Mouse (Mus musculus): ENCODE measurements around the gene Olfr549. TPM values are rescaled to one million over a fixed set of nuclear protein-coding genes. Genes with fewer than 3 reads are reported as not detected.

Olfr549 gene
- polyA plus RNA-seq (2014; fragmentation: Illumina TruSeq; extraction: RNeasy Lipid Tissue Mini Kit (QIAGEN cat#74804); ENCODE audit: low read depth, low replicate concordance) = not detected

GRCm38 (mm10) chr7:102549570-102549969 is at the start of gene Olfr549:
Olfr549 (plus strand) TSS chr7:102549870.

GRCm38 (mm10) chr7:102534449-102534848 is 15.2 kb upstream of the Olfr549 start, which contains the start of gene Olfr547:
Olfr547 (plus strand) TSS chr7:102534749.

GRCm38 (mm10) chr7:102540596-102540995 is 9.1 kb upstream of the Olfr549 start, which contains the start of gene Olfr548-ps1:
Olfr548-ps1 (plus strand) TSS chr7:102540896.

GRCm38 (mm10) chr7:102564999-102565997 is 15.6 kb downstream of the Olfr549 start, which contains the start of gene Trim21:
Trim21 (minus strand) TSS chr7:102565486.

GRCm38 (mm10) chr7:102571142-102571541 is 21.5 kb downstream of the Olfr549 start, which contains the start of gene Olfr550:
Olfr550 (plus strand) TSS chr7:102571442.

GRCm38 (mm10) chr7:102591786-102592185 is 42.1 kb downstream of the Olfr549 start, which contains the start of gene Olfr551:
Olfr551 (minus strand) TSS chr7:102591886.

GRCm38 (mm10) chr7:102597378-102598031 is 47.8 kb downstream of the Olfr549 start, which contains the start of gene Olfr552:
Olfr552 (plus strand) TSS chr7:102597770.

Other genes starting within 250 kb of the Olfr549 start
- gene Rrm1, start 108.2 kb upstream of the Olfr549 start, polyA plus RNA-seq (2014; fragmentation: Illumina TruSeq; extraction: RNeasy Lipid Tissue Mini Kit (QIAGEN cat#74804); ENCODE audit: low read depth, low replicate concordance) = 12.9 TPM
- gene Olfr543, start 68.2 kb upstream of the Olfr549 start, polyA plus RNA-seq (2014; fragmentation: Illumina TruSeq; extraction: RNeasy Lipid Tissue Mini Kit (QIAGEN cat#74804); ENCODE audit: low read depth, low replicate concordance) = not detected
- not detected for gene Olfr544, start 61.6 kb upstream of the Olfr549 start, polyA plus RNA-seq (2014; fragmentation: Illumina TruSeq; extraction: RNeasy Lipid Tissue Mini Kit (QIAGEN cat#74804); ENCODE audit: low read depth, low replicate concordance)
- not detected for gene Olfr545, start 50.3 kb upstream of the Olfr549 start, polyA plus RNA-seq (2014; fragmentation: Illumina TruSeq; extraction: RNeasy Lipid Tissue Mini Kit (QIAGEN cat#74804); ENCODE audit: low read depth, low replicate concordance)
- gene Olfr547, start 15.1 kb upstream of the Olfr549 start, polyA plus RNA-seq (2014; fragmentation: Illumina TruSeq; extraction: RNeasy Lipid Tissue Mini Kit (QIAGEN cat#74804); ENCODE audit: low read depth, low replicate concordance) = not detected
- not detected for gene Olfr548-ps1, start 9.0 kb upstream of the Olfr549 start, polyA plus RNA-seq (2014; fragmentation: Illumina TruSeq; extraction: RNeasy Lipid Tissue Mini Kit (QIAGEN cat#74804); ENCODE audit: low read depth, low replicate concordance)
- gene Trim21, start 15.6 kb downstream of the Olfr549 start, polyA plus RNA-seq (2014; fragmentation: Illumina TruSeq; extraction: RNeasy Lipid Tissue Mini Kit (QIAGEN cat#74804); ENCODE audit: low read depth, low replicate concordance) = 6.7 TPM
- gene Olfr550, start 21.6 kb downstream of the Olfr549 start, polyA plus RNA-seq (2014; fragmentation: Illumina TruSeq; extraction: RNeasy Lipid Tissue Mini Kit (QIAGEN cat#74804); ENCODE audit: low read depth, low replicate concordance) = not detected
- gene Olfr551, start 42.0 kb downstream of the Olfr549 start, polyA plus RNA-seq (2014; fragmentation: Illumina TruSeq; extraction: RNeasy Lipid Tissue Mini Kit (QIAGEN cat#74804); ENCODE audit: low read depth, low replicate concordance) = not detected
- gene Olfr552, start 47.9 kb downstream of the Olfr549 start, polyA plus RNA-seq (2014; fragmentation: Illumina TruSeq; extraction: RNeasy Lipid Tissue Mini Kit (QIAGEN cat#74804); ENCODE audit: low read depth, low replicate concordance) = not detected
- gene Olfr553, start 68.3 kb downstream of the Olfr549 start, polyA plus RNA-seq (2014; fragmentation: Illumina TruSeq; extraction: RNeasy Lipid Tissue Mini Kit (QIAGEN cat#74804); ENCODE audit: low read depth, low replicate concordance) = not detected
- not detected for gene Olfr554, start 88.6 kb downstream of the Olfr549 start, polyA plus RNA-seq (2014; fragmentation: Illumina TruSeq; extraction: RNeasy Lipid Tissue Mini Kit (QIAGEN cat#74804); ENCODE audit: low read depth, low replicate concordance)
- not detected for gene Olfr555, start 109.0 kb downstream of the Olfr549 start, polyA plus RNA-seq (2014; fragmentation: Illumina TruSeq; extraction: RNeasy Lipid Tissue Mini Kit (QIAGEN cat#74804); ENCODE audit: low read depth, low replicate concordance)
- gene Olfr556, start 115.0 kb downstream of the Olfr549 start, polyA plus RNA-seq (2014; fragmentation: Illumina TruSeq; extraction: RNeasy Lipid Tissue Mini Kit (QIAGEN cat#74804); ENCODE audit: low read depth, low replicate concordance) = not detected
- gene Trim68, start 137.5 kb downstream of the Olfr549 start, polyA plus RNA-seq (2014; fragmentation: Illumina TruSeq; extraction: RNeasy Lipid Tissue Mini Kit (QIAGEN cat#74804); ENCODE audit: low read depth, low replicate concordance) = 23.3 TPM
- gene Olfr557, start 146.0 kb downstream of the Olfr549 start, polyA plus RNA-seq (2014; fragmentation: Illumina TruSeq; extraction: RNeasy Lipid Tissue Mini Kit (QIAGEN cat#74804); ENCODE audit: low read depth, low replicate concordance) = not detected
- 6.0 TPM for gene Olfr558, start 152.3 kb downstream of the Olfr549 start, polyA plus RNA-seq (2014; fragmentation: Illumina TruSeq; extraction: RNeasy Lipid Tissue Mini Kit (QIAGEN cat#74804); ENCODE audit: low read depth, low replicate concordance)
- gene Olfr33, start 169.2 kb downstream of the Olfr549 start, polyA plus RNA-seq (2014; fragmentation: Illumina TruSeq; extraction: RNeasy Lipid Tissue Mini Kit (QIAGEN cat#74804); ENCODE audit: low read depth, low replicate concordance) = not detected
- not detected for gene Olfr559, start 177.6 kb downstream of the Olfr549 start, polyA plus RNA-seq (2014; fragmentation: Illumina TruSeq; extraction: RNeasy Lipid Tissue Mini Kit (QIAGEN cat#74804); ENCODE audit: low read depth, low replicate concordance)
- gene Olfr560, start 209.5 kb downstream of the Olfr549 start, polyA plus RNA-seq (2014; fragmentation: Illumina TruSeq; extraction: RNeasy Lipid Tissue Mini Kit (QIAGEN cat#74804); ENCODE audit: low read depth, low replicate concordance) = 0.39 TPM
- 3.1 TPM for gene Olfr78, start 209.6 kb downstream of the Olfr549 start, polyA plus RNA-seq (2014; fragmentation: Illumina TruSeq; extraction: RNeasy Lipid Tissue Mini Kit (QIAGEN cat#74804); ENCODE audit: low read depth, low replicate concordance)
- not detected for gene Olfr561, start 221.4 kb downstream of the Olfr549 start, polyA plus RNA-seq (2014; fragmentation: Illumina TruSeq; extraction: RNeasy Lipid Tissue Mini Kit (QIAGEN cat#74804); ENCODE audit: low read depth, low replicate concordance)